Mouse (Mus musculus): Measurements from ENCODE around the gene H2-Eb1.

The H2-Eb1 gene

GRCm38 (mm10) chr17:34305380-34306030, at the start of gene H2-Eb1:
TSS of gene H2-Eb1 (plus strand) at chr17:34305867.
- CTCF ChIA-PET = interaction anchor here (0.7 to 1.7 kb wide), 4 partner anchors 12 to 43 kb away, joined by 3 to 6 read pairs (median 4); partner anchors contain the start of gene H2-Aa

GRCm38 (mm10) chr17:34256501-34256900, 49.2 kb upstream of the H2-Eb1 start:
- CTCF ChIA-PET = interaction anchor here (0.6 to 0.8 kb wide), 2 partner anchors 16 to 153 kb away, joined by 4 read pairs; no protein-coding TSS in a partner anchor

- CTCF ChIA-PET = no interaction called here
Measured at GRCm38 (mm10) chr17:34257594-34258375, 47.9 kb upstream of the H2-Eb1 start, which contains the start of gene H2-Ab1. TSS of gene H2-Ab1 (plus strand) at chr17:34257689.

GRCm38 (mm10) chr17:34260551-34260950, 45.1 kb upstream of the H2-Eb1 start:
- CTCF ChIA-PET = no interaction called here

DNA sequence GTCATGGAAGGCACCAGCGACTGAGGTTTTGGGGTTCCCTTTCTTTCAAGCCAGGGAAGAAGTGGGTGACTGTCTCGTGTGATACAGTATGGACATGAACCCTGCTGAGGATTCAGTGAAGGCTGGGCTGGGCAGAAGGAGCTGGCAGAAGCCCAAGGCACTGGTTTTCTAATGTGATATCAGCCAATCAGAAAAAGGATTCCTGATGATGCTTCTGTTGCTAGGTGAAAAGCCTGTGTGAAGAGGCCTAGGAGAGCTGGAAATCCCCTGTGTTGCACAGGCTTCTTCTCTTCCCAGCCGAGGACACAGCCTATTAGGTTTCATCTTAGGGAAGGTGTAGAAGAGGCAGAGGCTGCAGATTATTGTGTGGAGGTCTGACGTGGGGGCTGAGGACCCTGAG, 44.2 kb upstream of the H2-Eb1 start:
- CTCF ChIA-PET = no interaction called here

GRCm38 (mm10) chr17:34263068-34263467, 42.6 kb upstream of the H2-Eb1 start:
- CTCF ChIA-PET = interaction anchor here (1.2 kb wide), 1 partner anchor 11 kb away, joined by 3 read pairs; no protein-coding TSS in a partner anchor

GRCm38 (mm10) chr17:34263811-34264371, 41.8 kb upstream of the H2-Eb1 start:
- CTCF ChIA-PET = no interaction called here

GRCm38 (mm10) chr17:34264452-34265351, 41.0 kb upstream of the H2-Eb1 start:
- CTCF ChIA-PET = no interaction called here

DNA sequence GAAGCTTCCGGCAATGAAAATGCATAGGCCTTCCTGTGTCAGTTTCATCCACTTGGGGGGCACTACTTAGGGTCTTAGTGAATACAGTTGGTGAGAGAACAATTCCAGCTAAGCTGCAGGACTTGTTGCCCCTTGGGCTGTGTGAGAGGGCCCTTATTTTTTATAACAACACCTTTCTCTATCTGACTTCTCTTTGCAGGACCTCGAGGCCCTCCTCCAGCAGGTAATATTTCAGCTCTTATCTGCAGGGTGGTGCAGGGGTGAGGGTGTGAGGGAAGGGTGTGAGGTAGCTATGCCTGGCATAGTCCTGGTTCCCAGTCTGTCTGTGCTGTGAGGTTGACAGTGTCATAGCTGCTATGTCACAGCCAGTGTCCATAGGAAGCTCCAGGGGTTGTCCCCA, 37.4 kb upstream of the H2-Eb1 start:
- CTCF ChIA-PET = no interaction called here

GRCm38 (mm10) chr17:34268748-34269147, 36.9 kb upstream of the H2-Eb1 start:
- CTCF ChIA-PET = no interaction called here

GRCm38 (mm10) chr17:34269817-34270216, 35.9 kb upstream of the H2-Eb1 start:
- CTCF ChIA-PET = interaction anchor here (1.2 kb wide), 1 partner anchor 13 kb away, joined by 3 read pairs; no protein-coding TSS in a partner anchor

DNA sequence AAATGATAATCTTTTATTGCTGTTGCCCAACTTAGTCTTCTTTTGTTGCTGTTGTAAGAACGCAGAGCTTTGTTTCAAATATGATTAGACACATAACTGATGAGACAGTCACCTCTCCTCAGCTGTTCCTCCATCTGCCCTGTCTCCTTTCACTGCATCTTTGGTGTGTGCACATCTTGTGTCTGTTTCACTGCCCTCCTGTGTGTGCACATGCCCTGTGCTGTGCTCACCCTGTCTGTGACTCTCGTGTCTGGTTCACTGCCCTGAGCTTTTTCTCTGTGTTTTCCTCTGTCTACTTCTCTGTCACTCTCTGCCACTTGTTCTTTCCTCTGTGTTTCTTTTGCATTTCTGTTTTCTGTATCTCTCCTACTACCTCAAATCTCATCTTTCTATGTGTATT, 35.4 kb upstream of the H2-Eb1 start:
- CTCF ChIA-PET = interaction anchor here (1.2 kb wide), 1 partner anchor 12 kb away, joined by 3 read pairs; no protein-coding TSS in a partner anchor

GRCm38 (mm10) chr17:34270940-34271339, 34.7 kb upstream of the H2-Eb1 start:
- CTCF ChIA-PET = no interaction called here

DNA sequence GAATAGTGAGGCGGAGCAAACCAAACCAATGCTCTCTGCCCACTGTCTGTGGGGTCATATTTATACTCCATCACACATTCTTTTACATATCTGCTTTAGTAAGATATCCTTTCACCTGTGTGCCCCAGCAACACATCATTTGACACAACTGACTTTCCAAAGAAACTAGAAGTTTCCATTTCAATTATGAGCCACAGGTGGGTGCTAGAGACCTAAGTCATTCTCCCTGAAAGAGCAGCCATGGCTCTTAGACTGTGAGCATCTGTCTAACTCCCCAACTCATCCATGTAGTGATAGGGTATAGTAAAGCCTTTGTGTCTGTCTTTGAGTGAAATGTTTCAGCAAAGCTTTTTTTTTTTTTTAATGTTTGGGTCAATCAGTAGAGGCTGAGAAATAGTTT, 33.6 kb upstream of the H2-Eb1 start:
- CTCF ChIA-PET = interaction anchor here (0.5 to 1.6 kb wide), 6 partner anchors 16 to 88 kb away, joined by 3 to 4 read pairs (median 3); no protein-coding TSS in a partner anchor

- CTCF ChIA-PET = interaction anchor here (0.5 kb wide), 1 partner anchor 41 kb away, joined by 3 read pairs; no protein-coding TSS in a partner anchor
Measured at GRCm38 (mm10) chr17:34280499-34281038, 25.1 kb upstream of the H2-Eb1 start.

DNA sequence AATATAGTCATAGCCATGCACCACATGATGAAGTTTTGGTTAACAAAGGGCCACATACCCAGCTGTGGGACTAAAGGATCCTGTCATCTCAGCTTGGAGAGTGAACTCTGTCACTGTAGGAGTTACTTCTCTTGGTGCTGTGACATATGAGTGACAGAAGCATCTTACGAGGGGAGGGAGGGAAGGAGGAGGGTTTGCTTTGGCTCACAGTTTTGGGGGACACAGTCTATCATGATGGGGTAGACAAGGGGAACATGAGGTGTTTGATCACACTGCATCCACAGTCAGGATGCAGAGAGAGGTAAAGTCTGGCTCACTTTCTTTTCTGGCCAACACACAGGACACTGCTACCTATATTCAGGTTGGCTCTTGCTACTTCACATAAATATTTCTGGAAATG, 23.8 kb upstream of the H2-Eb1 start:
- CTCF ChIA-PET = interaction anchor here (0.6 to 1.3 kb wide), 3 partner anchors 12 to 208 kb away, joined by 3 read pairs; no protein-coding TSS in a partner anchor

DNA sequence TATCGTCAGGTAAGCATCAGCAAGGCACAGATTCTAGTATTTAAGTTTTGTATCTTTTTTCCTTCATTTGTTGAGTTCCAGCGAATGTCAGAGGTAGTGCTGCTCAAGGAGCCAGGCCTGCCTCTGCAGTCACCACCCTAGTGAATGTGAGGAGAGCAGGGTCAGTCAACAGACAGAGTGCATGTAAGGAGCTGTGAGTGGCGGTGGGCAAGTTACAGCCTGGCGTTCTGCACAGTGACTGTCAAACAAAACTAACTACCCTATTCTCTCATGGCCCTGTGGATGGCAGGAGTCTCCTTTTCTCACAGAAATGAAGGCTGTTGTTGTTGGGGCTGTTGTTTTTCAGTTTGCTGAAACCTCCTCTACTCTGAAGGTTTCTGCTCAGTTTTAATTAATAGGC, 20.3 kb upstream of the H2-Eb1 start:
- CTCF ChIA-PET = interaction anchor here (0.5 to 0.7 kb wide), 2 partner anchors 43 to 470 kb away, joined by 3 read pairs; no protein-coding TSS in a partner anchor

DNA sequence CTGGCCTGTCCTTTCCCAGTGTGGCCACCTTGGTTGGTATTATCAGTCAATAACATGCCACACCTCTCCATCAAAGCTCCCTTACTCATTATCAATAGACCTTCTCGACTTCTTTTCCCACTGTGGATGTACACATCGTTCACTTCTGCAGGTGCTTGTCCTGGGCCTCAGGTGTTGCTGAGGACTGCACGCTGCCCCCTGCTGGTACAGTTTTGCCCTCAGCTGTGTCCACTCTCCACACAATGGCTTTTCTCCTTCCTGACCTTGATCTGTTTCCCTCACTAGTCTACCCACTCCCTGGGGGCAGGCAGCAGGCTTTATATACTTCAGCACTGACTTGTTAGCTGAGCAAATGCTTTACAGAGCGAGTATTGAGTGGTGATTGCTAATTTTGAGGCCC, 19.8 kb upstream of the H2-Eb1 start:
- CTCF ChIA-PET = no interaction called here

- CTCF ChIA-PET = no interaction called here
Measured at GRCm38 (mm10) chr17:34286501-34286900, 19.2 kb upstream of the H2-Eb1 start.

- CTCF ChIA-PET = interaction anchor here (1.0 to 1.7 kb wide), 2 partner anchors 18 to 62 kb away, joined by 3 to 5 read pairs; partner anchors contain the start of gene H2-Eb1
Measured at GRCm38 (mm10) chr17:34286999-34287398, 18.7 kb upstream of the H2-Eb1 start.

DNA sequence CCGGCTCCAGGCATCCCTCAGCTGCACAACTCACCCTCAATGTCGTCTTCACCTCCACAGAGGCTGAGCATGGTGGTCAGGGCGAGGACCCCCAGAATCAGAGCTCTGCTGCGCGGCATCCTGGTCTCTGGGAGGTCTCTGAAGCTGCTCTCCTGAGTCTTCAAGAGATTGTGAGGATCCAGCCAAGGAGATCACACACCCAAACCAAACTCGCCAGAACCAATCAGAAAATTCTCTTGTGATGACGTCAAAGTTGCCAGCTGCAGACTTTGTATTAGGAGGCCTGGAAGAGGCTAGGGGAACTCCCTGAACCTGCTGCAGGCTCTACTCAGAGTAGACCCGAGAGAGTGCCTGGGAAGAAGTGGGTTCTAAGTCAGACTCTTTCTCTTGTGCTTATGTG, 18.0 kb upstream of the H2-Eb1 start, which contains the start of gene H2-Aa:
H2-Aa (minus strand) TSS at position 176 of the 400 bp plus-strand sequence.
- CTCF ChIA-PET = interaction anchor here (0.6 to 1.7 kb wide), 4 partner anchors 11 to 95 kb away, joined by 3 to 5 read pairs (median 3); partner anchors contain the start of gene H2-Eb1
